Mouse (Mus musculus) kidney, embryonic 16.5 days (tissue): Measurements from ENCODE around the gene Ap3b2. TPM values are rescaled to one million over a fixed set of nuclear protein-coding genes. Genes with fewer than 3 reads are reported as not detected.

ENCODE experiments used
- ATAC-seq: fragments of 200-750 bp; cut with Nextera tagmentation; 2 replicates; pipeline ENCODE4 v1.8.0; 2017; ENCODE audit warnings: moderate TSS enrichment; ENCODE audit not compliant: low FRiP score, low TSS enrichment
- H3K27ac ChIP-seq: fragments of 300-500 bp; sonication (generic); 2 replicates; pipeline ENCODE4 v1.5.1; 2014; ENCODE audit warnings: low read length
- H3K27me3 ChIP-seq: fragments of 300-500 bp; sonication (generic); 2 replicates; pipeline ENCODE4 v1.6.1; 2014; ENCODE audit warnings: low read length, control low read depth, mixed read lengths; ENCODE audit not compliant: insufficient read depth
- H3K36me3 ChIP-seq: fragments of 300-500 bp; sonication (generic); 2 replicates; pipeline ENCODE4 v1.6.1; 2014; ENCODE audit warnings: low read length, control low read depth, mixed read lengths; ENCODE audit not compliant: insufficient read depth
- H3K4me1 ChIP-seq: fragments of 300-500 bp; sonication (generic); 2 replicates; pipeline ENCODE4 v1.6.1; 2014; ENCODE audit warnings: low read length, control low read depth, mixed read lengths; ENCODE audit not compliant: insufficient read depth
- H3K4me2 ChIP-seq: fragments of 300-500 bp; sonication (generic); replicated peaks from 2 replicates; pipeline ENCODE4 v1.6.1; 2014; ENCODE audit warnings: low read depth, low read length
- H3K4me3 ChIP-seq: fragments of 300-500 bp; sonication (generic); 2 replicates; pipeline ENCODE4 v1.5.1; 2014; ENCODE audit warnings: mild to moderate bottlenecking, low read length
- H3K9ac ChIP-seq: fragments of 300-500 bp; sonication (generic); replicated peaks from 2 replicates; pipeline ENCODE4 v1.6.1; 2014; ENCODE audit warnings: low read length
- H3K9me3 ChIP-seq: fragments of 300-500 bp; sonication (generic); 2 replicates; pipeline ENCODE4 v1.6.1; 2016; ENCODE audit warnings: low read length, control low read depth
- WGBS: fragments of 180-500 bp; shearing (Covaris S2); extraction: QIAGEN DNeasy Blood & Tissue Kit; methylation state at CpG from one replicate; pipeline ENCODE4 v1.1.7; 2014; 5-methylcytosine and 5-hydroxymethylcytosine counted together
- polyA plus RNA-seq: library from polyadenylated mRNA; unstranded; fragments of >200 nt; fragmentation: Nextera tagmentation; extraction: Ambion mirVana; gene quantifications from 2 replicates; pipeline ENCODE4 v1.2.1, GENCODE M21; 2015

Ap3b2 gene
- 1.0 and 1.5 TPM in 2 replicates for polyA plus RNA-seq

DNA sequence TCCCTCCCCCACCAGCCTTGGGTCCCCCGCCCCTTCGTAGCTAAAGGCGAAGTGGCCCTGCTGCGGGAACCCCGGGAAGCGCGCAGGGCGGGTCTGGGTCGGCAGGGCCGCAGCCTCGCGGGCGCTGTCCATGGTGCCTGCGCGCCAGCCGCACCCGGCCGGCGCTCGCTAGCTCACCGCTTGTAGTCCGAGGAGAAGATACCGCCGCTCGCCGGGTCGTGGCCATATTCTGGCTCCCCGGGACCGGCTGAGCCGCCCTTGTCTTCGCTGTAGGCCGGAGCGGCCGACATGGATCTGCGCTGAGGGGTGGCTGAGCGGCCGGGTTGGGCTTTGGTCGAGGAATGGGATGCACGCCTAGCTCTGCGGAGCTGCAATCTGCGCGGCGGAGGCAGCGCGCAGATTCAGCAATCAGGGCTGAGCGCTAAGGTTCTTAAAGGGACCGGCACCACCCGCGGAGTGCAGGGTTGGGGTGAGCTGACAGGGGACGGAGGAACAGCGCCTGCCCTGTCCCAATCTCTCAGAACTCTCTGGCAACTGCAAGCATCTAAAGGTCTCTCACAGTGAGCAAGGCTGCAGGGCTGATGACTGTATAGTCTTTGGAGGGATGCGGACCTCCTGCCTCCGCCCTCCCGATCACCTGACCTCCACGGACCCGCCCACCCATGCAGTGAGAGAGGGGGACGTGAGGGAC lies at the start of gene Ap3b2:
Ap3b2 (minus strand) TSS at position 595 of the 691 bp plus-strand sequence.
- Histone ChIP-seq H3K4me1 (peaks cover 5% of the 10 kb centered on the region; the same call in 1 of the 2 replicates), H3K27me3 (peaks cover 23% of the 10 kb centered on the region), H3K9ac (no peak within 1 kb of the TSS), H3K9me3 (no peaks in the 10 kb centered on the region), H3K36me3 (no peaks in the 10 kb centered on the region), H3K4me3 (peak within 1 kb of the TSS; percentile 52), H3K27ac (no peak within 1 kb of the TSS), H3K4me2 (peak within 1 kb of the TSS; percentile 82)
- ATAC-seq: peak; percentile 80
- under 1% methylated on average over 57 of the region's 57 CpGs for WGBS

DNA sequence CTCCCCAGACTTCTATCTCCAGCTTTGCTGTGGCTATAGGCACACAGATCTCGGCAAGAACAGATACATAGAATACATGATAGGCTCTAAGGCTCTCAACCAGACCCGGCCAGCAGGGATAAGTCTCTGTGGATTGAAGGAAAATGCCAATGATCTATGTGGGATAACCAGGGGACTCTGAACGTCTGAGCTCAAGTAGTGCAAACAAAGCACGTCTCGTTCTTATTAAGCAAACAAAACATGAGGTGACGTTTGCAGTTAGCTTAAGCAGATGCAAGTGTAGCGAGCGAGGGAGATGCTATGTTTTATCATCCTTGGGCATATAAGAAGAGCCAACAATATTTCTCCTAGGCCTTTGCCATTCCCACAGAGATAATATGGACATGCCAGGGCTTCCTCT lies 49.2 kb upstream of the Ap3b2 start:
- H3K4me1 ChIP-seq: no peaks in the 10 kb centered on the region
- H3K9ac ChIP-seq: no peak overlapping the region
- no peaks in the 10 kb centered on the region for H3K9me3 ChIP-seq
- 81% methylated on average over 8 of the region's 8 CpGs for WGBS
- no peak overlapping the region for H3K27ac ChIP-seq
- no peaks in the 10 kb centered on the region for H3K27me3 ChIP-seq
- ATAC-seq: no peak
- H3K36me3 ChIP-seq: no peaks in the 10 kb centered on the region
- H3K4me2 ChIP-seq: no peak overlapping the region
- no peak overlapping the region for H3K4me3 ChIP-seq

DNA sequence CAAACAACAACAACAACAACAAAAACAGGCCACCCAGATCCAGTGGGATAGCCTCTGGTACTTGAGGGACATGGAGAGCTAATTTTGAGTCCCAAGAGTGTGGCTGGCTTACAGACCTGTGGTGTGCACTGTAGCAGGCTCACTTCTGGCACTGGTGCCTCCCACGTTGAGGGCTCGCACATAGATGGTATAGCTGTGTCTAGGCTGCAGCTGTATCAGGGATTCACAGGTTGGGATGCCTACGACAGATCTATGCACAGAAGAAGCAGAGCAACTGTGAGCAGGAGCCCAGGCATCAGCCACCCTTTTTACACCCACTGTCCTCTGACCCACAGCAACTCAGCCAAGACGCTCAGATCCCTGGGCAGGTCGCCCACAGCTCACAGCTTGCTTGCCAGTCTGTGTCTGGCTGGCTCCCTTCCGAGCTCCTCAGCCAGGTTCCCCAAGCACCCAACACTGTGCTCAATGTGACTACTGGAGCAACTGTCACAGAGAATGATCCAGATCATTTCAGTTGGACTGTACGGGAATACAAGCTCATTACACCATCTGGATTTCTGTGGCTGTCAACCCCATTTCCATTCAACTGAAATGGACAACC lies 48.3 kb upstream of the Ap3b2 start:
- Histone ChIP-seq H3K4me2 (no peak overlapping the region), H3K36me3 (no peaks in the 10 kb centered on the region), H3K4me3 (no peak overlapping the region), H3K9me3 (no peaks in the 10 kb centered on the region), H3K4me1 (no peaks in the 10 kb centered on the region), H3K27me3 (no peaks in the 10 kb centered on the region), H3K27ac (no peak overlapping the region), H3K9ac (no peak overlapping the region)
- no peak for ATAC-seq
- 83% methylated on average over 7 of the region's 7 CpGs for WGBS

DNA sequence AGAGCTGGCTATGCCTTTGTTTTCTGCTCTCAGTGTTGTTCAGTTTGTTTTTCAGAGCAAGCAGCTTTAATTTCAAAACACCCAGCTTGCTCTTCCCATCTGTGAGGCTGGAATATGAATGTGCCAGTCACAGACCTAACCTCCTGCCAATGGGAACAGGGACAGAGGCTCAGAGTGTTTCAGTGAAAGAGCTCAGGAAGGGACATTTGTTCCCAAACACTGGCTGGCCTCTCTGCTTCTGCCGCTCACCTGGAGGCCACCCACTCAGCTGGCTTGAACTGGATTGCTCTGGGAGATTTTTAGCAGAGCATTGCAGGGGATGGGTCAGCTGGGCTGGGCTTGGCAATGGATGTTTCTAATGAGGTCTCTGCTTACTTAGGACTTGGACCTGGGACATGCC lies 47.3 kb upstream of the Ap3b2 start:
- no peaks in the 10 kb centered on the region for H3K27me3 ChIP-seq
- H3K4me3 ChIP-seq: no peak overlapping the region
- H3K9me3 ChIP-seq: no peaks in the 10 kb centered on the region
- no peak overlapping the region for H3K27ac ChIP-seq
- H3K4me1 ChIP-seq: no peaks in the 10 kb centered on the region
- H3K9ac ChIP-seq: no peak overlapping the region
- H3K4me2 ChIP-seq: no peak overlapping the region
- WGBS: 48% methylated on average over 1 of the region's 1 CpGs
- ATAC-seq: no peak
- H3K36me3 ChIP-seq: no peaks in the 10 kb centered on the region

DNA sequence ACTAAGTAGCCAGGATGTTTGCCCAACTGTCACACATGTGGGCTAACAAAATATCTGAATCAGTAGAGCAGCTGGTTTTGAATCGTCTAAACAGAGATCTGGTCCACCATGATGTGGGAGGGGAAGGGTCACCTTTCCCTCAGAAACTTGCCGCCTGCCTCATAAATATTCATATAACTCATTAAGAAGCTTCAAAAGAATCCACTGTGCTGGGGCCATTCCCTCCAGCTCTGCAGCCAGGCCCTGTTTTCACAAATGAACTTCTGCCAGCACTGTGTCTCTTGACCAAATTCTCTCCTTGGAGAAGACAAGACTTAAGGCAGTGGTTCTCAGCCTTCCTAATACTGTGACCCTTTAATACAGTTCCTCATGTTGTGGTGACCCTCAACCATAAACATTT lies 45.8 kb upstream of the Ap3b2 start:
- H3K27ac ChIP-seq: no peak overlapping the region
- H3K4me3 ChIP-seq: no peak overlapping the region
- H3K36me3 ChIP-seq: peaks cover 10% of the 10 kb centered on the region; the same call in 1 of the 2 replicates
- H3K27me3 ChIP-seq: no peaks in the 10 kb centered on the region
- H3K9ac ChIP-seq: no peak overlapping the region
- no peaks in the 10 kb centered on the region for H3K9me3 ChIP-seq
- no peaks in the 10 kb centered on the region for H3K4me1 ChIP-seq
- no peak for ATAC-seq
- WGBS: 12% methylated on average over 2 of the region's 2 CpGs
- H3K4me2 ChIP-seq: no peak overlapping the region

DNA sequence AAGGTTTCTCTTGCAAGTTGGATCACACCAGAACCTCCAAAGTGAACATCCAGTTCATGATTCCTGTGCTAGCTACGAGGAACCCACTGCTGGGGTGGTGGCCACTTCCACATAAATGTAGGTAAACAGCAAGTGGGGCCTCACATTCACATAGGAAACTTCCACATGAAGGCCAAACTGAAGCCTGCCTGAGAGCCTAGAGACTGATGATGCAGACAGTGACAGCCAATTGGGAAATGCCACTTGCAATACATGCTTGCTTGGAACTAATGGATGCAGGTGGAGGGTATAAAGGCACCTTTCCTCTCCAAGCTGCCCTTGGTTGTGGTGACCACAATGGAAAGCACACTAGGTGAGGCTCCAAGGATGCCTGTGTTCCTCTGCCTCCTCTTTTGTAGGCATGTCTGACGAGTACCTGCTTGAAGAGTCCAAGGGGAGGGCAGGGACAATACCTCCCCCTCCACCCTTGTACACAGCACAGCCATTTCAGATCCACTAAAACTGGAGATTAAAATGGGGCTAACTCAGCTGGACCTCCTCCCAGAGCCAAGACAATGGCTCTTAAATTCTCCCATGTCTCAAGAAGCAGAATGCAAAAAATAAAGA lies 44.4 kb upstream of the Ap3b2 start:
- Histone ChIP-seq H3K4me2 (no peak overlapping the region), H3K36me3 (peaks cover 24% of the 10 kb centered on the region), H3K27me3 (no peaks in the 10 kb centered on the region), H3K27ac (no peak overlapping the region), H3K9me3 (peaks cover 12% of the 10 kb centered on the region; the same call in 1 of the 2 replicates), H3K4me3 (no peak overlapping the region), H3K9ac (no peak overlapping the region), H3K4me1 (no peaks in the 10 kb centered on the region)
- WGBS: 65% methylated on average over 2 of the region's 2 CpGs
- ATAC-seq: no peak

DNA sequence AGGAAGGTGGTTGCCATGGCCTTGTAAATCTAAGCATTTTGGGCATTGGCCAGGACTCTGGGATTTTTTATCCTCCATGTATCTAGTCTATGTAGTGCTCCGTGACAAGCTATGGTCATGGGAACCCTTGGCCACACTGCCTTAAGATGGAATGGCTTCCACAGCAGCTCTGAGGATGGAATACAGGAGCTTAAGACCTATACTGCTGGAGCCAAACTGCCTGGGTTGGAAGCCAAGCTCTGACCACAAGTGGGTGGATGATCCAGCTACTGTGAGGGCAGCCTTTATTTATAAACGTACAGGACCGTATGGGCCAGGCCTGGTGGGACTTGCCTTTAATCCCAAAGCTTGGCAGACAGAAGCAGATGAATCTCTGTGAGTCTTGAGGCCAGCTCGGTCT lies 42.8 kb upstream of the Ap3b2 start:
- peaks cover 39% of the 10 kb centered on the region for H3K36me3 ChIP-seq
- no peaks in the 10 kb centered on the region for H3K27me3 ChIP-seq
- H3K9ac ChIP-seq: no peak overlapping the region
- H3K4me2 ChIP-seq: no peak overlapping the region
- no peak overlapping the region for H3K4me3 ChIP-seq
- no peaks in the 10 kb centered on the region for H3K4me1 ChIP-seq
- no peak overlapping the region for H3K27ac ChIP-seq
- no peak for ATAC-seq
- H3K9me3 ChIP-seq: peaks cover 12% of the 10 kb centered on the region; the same call in 1 of the 2 replicates
- 85% methylated on average over 4 of the region's 4 CpGs for WGBS

DNA sequence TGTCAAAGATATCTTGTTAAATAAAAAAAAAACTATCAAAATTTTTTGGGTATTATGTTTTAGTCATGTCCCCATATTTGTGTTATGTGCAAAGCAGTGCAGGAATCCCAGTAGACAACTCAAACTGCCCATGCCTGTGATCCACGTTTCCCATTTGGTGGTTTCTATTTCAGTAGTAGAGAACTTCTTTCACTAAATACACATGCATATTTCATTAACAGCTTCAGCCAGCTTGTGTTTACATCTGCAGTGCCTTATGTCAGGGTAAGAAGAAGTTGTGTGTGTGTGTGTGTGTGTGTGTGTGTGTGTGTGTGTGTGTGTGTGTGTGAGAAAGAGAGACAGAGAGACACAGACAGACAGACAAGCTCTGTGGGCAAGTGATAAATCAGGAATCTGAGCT lies 37.7 kb upstream of the Ap3b2 start:
- Histone ChIP-seq H3K9ac (no peak overlapping the region), H3K27me3 (no peaks in the 10 kb centered on the region), H3K9me3 (peaks cover 12% of the 10 kb centered on the region; the same call in 1 of the 2 replicates), H3K36me3 (peaks cover 65% of the 10 kb centered on the region), H3K4me2 (no peak overlapping the region), H3K4me1 (no peaks in the 10 kb centered on the region), H3K27ac (no peak overlapping the region), H3K4me3 (no peak overlapping the region)
- no peak for ATAC-seq
- 85% methylated on average over 1 of the region's 1 CpGs for WGBS

DNA sequence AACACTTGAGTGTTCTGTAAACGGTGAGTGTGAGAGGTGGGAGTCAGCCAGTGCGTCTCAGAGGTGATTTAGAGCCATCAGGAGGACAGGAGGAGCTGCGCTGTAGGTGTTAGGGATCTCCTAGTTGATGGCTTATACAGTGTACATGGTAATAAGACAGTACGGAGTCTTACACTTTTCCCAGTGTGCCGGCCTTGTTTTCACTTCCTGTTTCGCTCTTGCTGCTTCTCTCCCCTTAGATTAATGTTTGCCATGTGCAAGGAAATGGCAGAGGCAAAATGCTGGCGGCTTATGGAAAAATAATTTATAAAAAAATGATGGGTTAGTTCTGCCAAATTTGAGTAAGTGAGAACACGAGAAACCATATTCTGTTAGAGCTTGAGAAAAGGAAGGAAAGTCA lies 35.2 kb upstream of the Ap3b2 start:
- no peak for ATAC-seq
- H3K9me3 ChIP-seq: peaks cover 7% of the 10 kb centered on the region; the same call in 1 of the 2 replicates
- 78% methylated on average over 8 of the region's 8 CpGs for WGBS
- H3K9ac ChIP-seq: no peak overlapping the region
- H3K27ac ChIP-seq: no peak overlapping the region
- H3K4me1 ChIP-seq: peaks cover 12% of the 10 kb centered on the region
- H3K36me3 ChIP-seq: peaks cover 49% of the 10 kb centered on the region
- no peak overlapping the region for H3K4me2 ChIP-seq
- H3K4me3 ChIP-seq: no peak overlapping the region
- H3K27me3 ChIP-seq: no peaks in the 10 kb centered on the region

DNA sequence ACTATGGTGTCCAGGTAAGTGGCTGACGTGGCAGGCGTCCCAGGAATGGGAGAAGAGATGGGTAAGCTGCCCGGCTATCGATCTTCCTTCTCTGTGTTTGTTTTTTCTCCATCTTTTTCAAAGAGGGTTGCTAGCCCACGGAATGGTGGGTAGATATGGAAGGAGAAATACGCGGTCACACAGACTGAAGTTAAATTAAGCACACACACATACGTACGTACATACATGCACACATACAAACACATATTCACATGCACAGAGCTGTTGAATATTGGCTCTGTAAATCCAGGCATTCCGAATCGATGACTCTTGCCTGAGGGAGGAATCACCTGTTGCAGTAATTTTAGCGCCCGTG lies 29.9 kb upstream of the Ap3b2 start:
- peaks cover 3% of the 10 kb centered on the region; the same call in 1 of the 2 replicates for H3K36me3 ChIP-seq
- 5% methylated on average over 13 of the region's 13 CpGs for WGBS
- peak overlapping the region; percentile 83 for H3K4me2 ChIP-seq
- H3K4me1 ChIP-seq: peaks cover 18% of the 10 kb centered on the region
- H3K9ac ChIP-seq: peak overlapping the region; percentile 80
- H3K4me3 ChIP-seq: peak overlapping the region; percentile 86
- peak overlapping the region; percentile 97 for H3K27ac ChIP-seq
- H3K9me3 ChIP-seq: no peaks in the 10 kb centered on the region
- no peak for ATAC-seq
- no peaks in the 10 kb centered on the region for H3K27me3 ChIP-seq
